Mouse (Mus musculus): ENCODE measurements around the gene Rnpep. TPM values are rescaled to one million over a fixed set of nuclear protein-coding genes. Genes with fewer than 3 reads are reported as not detected.
A peak's percentile ranks its signal among the peaks of the same experiment; 100 is the strongest.
"Not testable (repeated sequence)": the region's sequence is repeated elsewhere in the genome, so short reads cannot be mapped to it uniquely, and the experiment has no call there.

Rnpep gene
- polyA plus RNA-seq, 1 experiment: 54.4 TPM

- no peaks in the 10 kb centered on the region for H3K27me3 ChIP-seq (ENCODE audit: control insufficient read depth, insufficient read depth, low read length)
- no peak for DNase-seq
- no peaks in the 10 kb centered on the region for H3K4me1 ChIP-seq (ENCODE audit: control insufficient read depth, insufficient read depth, low read length)
- H3K27ac ChIP-seq (ENCODE audit: insufficient read depth, low read length): no peak overlapping the region
- TF ChIP-seq POLR2A (IDR thresholded peaks at IDR 0.05; ENCODE audit: borderline replicate concordance, insufficient read depth, low read length) (no peak), CTCF (IDR thresholded peaks at IDR 0.05; ENCODE audit: borderline replicate concordance, insufficient read depth, low read depth, low read length) (0 out of 2 replicates have a peak, but pooled peaks have one; percentile 9)
- 87% methylated on average over 6 of the region's 6 CpGs for WGBS
- H3K4me3 ChIP-seq (replicated peaks; ENCODE audit: insufficient read depth, low read depth, low read length): no peak overlapping the region
These were observed 27.6 kb downstream of the Rnpep start for GRCm38 (mm10) chr1:135256299-135256698.

- no peak overlapping the region for H3K27ac ChIP-seq (ENCODE audit: insufficient read depth, low read length)
- H3K4me1 ChIP-seq (ENCODE audit: control insufficient read depth, insufficient read depth, low read length): no peaks in the 10 kb centered on the region
- H3K4me3 ChIP-seq (replicated peaks; ENCODE audit: insufficient read depth, low read depth, low read length): no peak overlapping the region
- DNase-seq: no peak
- no peaks in the 10 kb centered on the region for H3K27me3 ChIP-seq (ENCODE audit: control insufficient read depth, insufficient read depth, low read length)
- 52% methylated on average over 4 of the region's 4 CpGs for WGBS
- TF ChIP-seq POLR2A (IDR thresholded peaks at IDR 0.05; ENCODE audit: borderline replicate concordance, insufficient read depth, low read length) (no peak), CTCF (IDR thresholded peaks at IDR 0.05; ENCODE audit: borderline replicate concordance, insufficient read depth, low read depth, low read length) (no peak)
These were observed 31.0 kb downstream of the Rnpep start for GRCm38 (mm10) chr1:135252854-135253253.

- WGBS: 89% methylated on average over 8 of the region's 8 CpGs
- no peak for TF ChIP-seq CTCF (IDR thresholded peaks at IDR 0.05; ENCODE audit: borderline replicate concordance, insufficient read depth, low read depth, low read length)
- TF ChIP-seq POLR2A (IDR thresholded peaks at IDR 0.05; ENCODE audit: borderline replicate concordance, insufficient read depth, low read length): no peak
- Histone ChIP-seq H3K4me3 (replicated peaks; ENCODE audit: insufficient read depth, low read depth, low read length) (no peak overlapping the region), H3K27me3 (ENCODE audit: control insufficient read depth, insufficient read depth, low read length) (no peaks in the 10 kb centered on the region), H3K27ac (ENCODE audit: insufficient read depth, low read length) (no peak overlapping the region), H3K4me1 (ENCODE audit: control insufficient read depth, insufficient read depth, low read length) (no peaks in the 10 kb centered on the region)
- no peak for DNase-seq
These were observed 32.5 kb downstream of the Rnpep start for GRCm38 (mm10) chr1:135251405-135251804.

DNA sequence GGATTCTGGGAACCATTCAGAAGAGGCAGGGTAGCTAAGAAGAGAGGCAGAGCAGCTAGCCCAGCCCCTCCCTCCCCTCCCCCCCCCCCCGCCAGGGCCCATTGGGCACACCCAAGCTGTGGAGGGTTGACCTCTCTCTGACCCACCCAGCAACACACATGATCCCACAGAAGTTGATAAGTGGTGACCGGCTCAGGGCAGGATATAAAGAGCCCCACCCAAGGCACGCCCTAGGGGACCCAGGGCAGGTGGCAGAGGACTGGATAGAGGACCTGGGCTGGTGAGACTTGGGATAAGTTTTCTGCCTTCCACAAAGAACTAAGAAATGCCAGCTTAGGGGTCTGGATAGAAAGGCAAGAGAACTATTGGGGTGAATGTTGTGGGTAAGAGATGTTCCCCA lies 33.2 kb downstream of the Rnpep start:
- Histone ChIP-seq H3K4me3 (replicated peaks; ENCODE audit: insufficient read depth, low read depth, low read length) (no peak overlapping the region), H3K4me1 (ENCODE audit: control insufficient read depth, insufficient read depth, low read length) (no peaks in the 10 kb centered on the region), H3K27ac (ENCODE audit: insufficient read depth, low read length) (no peak overlapping the region), H3K27me3 (ENCODE audit: control insufficient read depth, insufficient read depth, low read length) (no peaks in the 10 kb centered on the region)
- 78% methylated on average over 3 of the region's 3 CpGs for whole genome bisulfite sequencing
- no peak for DNase-seq
- no peak for TF ChIP-seq CTCF (IDR thresholded peaks at IDR 0.05; ENCODE audit: borderline replicate concordance, insufficient read depth, low read depth, low read length)
- TF ChIP-seq POLR2A (IDR thresholded peaks at IDR 0.05; ENCODE audit: borderline replicate concordance, insufficient read depth, low read length): no peak

GRCm38 (mm10) chr1:135248434-135248850 lies 35.4 kb downstream of the Rnpep start:
- TF ChIP-seq CTCF (IDR thresholded peaks at IDR 0.05; ENCODE audit: borderline replicate concordance, insufficient read depth, low read depth, low read length) (no peak), POLR2A (IDR thresholded peaks at IDR 0.05; ENCODE audit: borderline replicate concordance, insufficient read depth, low read length) (no peak)
- H3K27ac ChIP-seq (ENCODE audit: insufficient read depth, low read length): no peak overlapping the region

DNA sequence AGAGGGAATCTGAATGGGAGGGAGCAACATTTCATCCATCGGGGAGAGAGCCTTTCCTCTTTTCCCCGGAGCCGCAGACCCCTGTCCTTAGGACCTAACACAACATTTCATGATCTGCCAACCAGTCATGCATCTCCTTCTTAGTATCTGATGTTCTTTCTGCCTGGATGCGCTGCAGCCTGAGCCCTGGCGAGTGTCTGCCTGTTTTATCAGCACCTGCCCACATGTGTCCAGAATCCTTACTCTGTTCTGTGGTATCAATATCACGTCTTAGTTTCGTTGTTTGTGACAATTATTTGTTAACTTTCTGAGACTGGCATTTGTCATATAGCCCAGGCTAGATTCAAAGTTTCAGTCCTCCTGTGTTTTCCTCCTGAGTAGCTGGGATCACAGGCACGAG lies 39.9 kb downstream of the Rnpep start:
- DNase-seq: no peak
- H3K4me1 ChIP-seq (ENCODE audit: control insufficient read depth, insufficient read depth, low read length): no peaks in the 10 kb centered on the region
- H3K27me3 ChIP-seq (ENCODE audit: control insufficient read depth, insufficient read depth, low read length): no peaks in the 10 kb centered on the region
- WGBS: 71% methylated on average over 8 of the region's 8 CpGs
- no peak for TF ChIP-seq POLR2A (IDR thresholded peaks at IDR 0.05; ENCODE audit: borderline replicate concordance, insufficient read depth, low read length)
- TF ChIP-seq CTCF (IDR thresholded peaks at IDR 0.05; ENCODE audit: borderline replicate concordance, insufficient read depth, low read depth, low read length): no peak
- no peak overlapping the region for H3K27ac ChIP-seq (ENCODE audit: insufficient read depth, low read length)
- H3K4me3 ChIP-seq (replicated peaks; ENCODE audit: insufficient read depth, low read depth, low read length): no peak overlapping the region

More at GRCm38 (mm10) chr1:135248434-135248850, 35.4 kb downstream of the Rnpep start:
- Histone ChIP-seq H3K4me3 (replicated peaks; ENCODE audit: insufficient read depth, low read depth, low read length) (peak overlapping the region; percentile 58), H3K4me1 (ENCODE audit: control insufficient read depth, insufficient read depth, low read length) (no peaks in the 10 kb centered on the region), H3K27me3 (ENCODE audit: control insufficient read depth, insufficient read depth, low read length) (no peaks in the 10 kb centered on the region)
- 4% methylated on average over 15 of the region's 15 CpGs for WGBS
- peak; percentile 67 to 74 for DNase-seq

- not testable (repeated sequence) for H3K4me1 ChIP-seq (ENCODE audit: control insufficient read depth, insufficient read depth, low read length); H3K4me3 ChIP-seq (replicated peaks; ENCODE audit: insufficient read depth, low read depth, low read length); H3K27ac ChIP-seq (ENCODE audit: insufficient read depth, low read length); DNase-seq; H3K27me3 ChIP-seq (ENCODE audit: control insufficient read depth, insufficient read depth, low read length)
- WGBS: 89% methylated on average over 4 of the region's 4 CpGs
These were observed 43.7 kb downstream of the Rnpep start for GRCm38 (mm10) chr1:135240206-135240605.

DNA sequence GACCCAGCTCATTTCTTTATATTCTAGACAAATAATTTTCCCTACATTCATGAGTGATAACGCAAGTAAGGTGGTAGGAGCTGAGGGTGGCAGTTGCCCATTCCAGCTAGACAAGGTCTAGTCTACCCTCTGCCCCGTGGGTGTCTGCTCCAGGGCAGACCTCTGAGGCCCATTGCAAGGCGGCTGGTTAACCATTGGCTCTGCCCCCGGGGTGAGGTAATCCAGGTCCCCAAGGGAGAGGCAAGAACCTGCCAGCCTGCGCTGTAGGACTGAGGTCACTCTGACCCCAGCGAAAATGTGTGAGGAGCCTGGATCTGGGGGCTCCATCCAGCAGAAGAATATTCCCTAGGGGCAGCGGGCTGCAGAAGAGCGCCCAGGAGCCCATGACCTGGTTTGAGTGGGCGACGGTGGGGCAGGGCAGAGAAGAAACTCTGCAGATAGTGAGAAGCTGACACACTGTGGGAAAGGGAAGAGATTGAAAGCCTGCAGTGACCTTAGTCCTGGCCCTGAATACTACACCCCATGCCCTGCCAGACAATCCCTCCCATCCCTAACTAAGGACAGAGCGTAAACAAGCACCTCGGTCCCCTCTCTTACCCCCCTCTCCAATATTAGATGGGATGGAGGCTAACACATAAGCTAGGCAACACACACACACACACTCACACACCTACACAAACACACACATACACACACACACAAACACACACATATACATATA lies 46.6 kb downstream of the Rnpep start:
- H3K27ac ChIP-seq (ENCODE audit: insufficient read depth, low read length): no peak overlapping the region
- 75% methylated on average over 12 of the region's 12 CpGs for WGBS
- no peaks in the 10 kb centered on the region for H3K4me1 ChIP-seq (ENCODE audit: control insufficient read depth, insufficient read depth, low read length)
- DNase-seq: no peak
- H3K27me3 ChIP-seq (ENCODE audit: control insufficient read depth, insufficient read depth, low read length): no peaks in the 10 kb centered on the region
- no peak overlapping the region for H3K4me3 ChIP-seq (replicated peaks; ENCODE audit: insufficient read depth, low read depth, low read length)
- TF ChIP-seq POLR2A (IDR thresholded peaks at IDR 0.05; ENCODE audit: borderline replicate concordance, insufficient read depth, low read length) (no peak), CTCF (IDR thresholded peaks at IDR 0.05; ENCODE audit: borderline replicate concordance, insufficient read depth, low read depth, low read length) (no peak)
